Mouse (Mus musculus): Measurements from ENCODE around the gene Stab1.
A peak's percentile ranks its signal among the peaks of the same experiment; 100 is the strongest.

The Stab1 gene

GRCm38 (mm10) chr14:31129326-31130235, 38.9 kb downstream of the Stab1 start:
- no peak for DNase-seq

DNA sequence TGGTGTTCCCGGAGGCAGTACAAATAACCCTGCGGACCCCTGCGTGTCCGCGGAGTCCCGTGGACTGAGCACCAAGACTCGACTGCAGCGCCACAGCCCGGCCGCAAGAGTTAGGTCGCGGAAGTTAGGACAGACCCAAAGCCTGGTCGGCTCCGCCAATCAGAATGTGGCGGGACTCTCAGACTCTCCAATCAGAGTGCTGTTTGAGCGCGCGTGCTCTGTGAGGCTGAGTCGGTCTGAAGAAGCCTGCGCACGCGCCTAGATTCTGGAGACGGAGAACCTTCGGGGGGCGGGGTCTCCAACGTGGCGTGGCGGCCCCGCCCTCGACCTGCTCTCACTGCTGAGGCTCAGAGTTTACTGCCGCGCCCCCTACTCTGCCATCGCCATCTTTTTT, 39.6 kb downstream of the Stab1 start, which contains the start of gene Smim4:
Smim4 (minus strand) TSS at position 131 of the 394 bp plus-strand sequence.
- peak; percentile 96 for DNase-seq

- DNase-seq: no peak
Measured at GRCm38 (mm10) chr14:31128101-31128825, 40.2 kb downstream of the Stab1 start.

- no peak for DNase-seq
Measured at GRCm38 (mm10) chr14:31126826-31127225, 41.6 kb downstream of the Stab1 start.

GRCm38 (mm10) chr14:31125106-31126075, 43.0 kb downstream of the Stab1 start:
- no peak for DNase-seq

GRCm38 (mm10) chr14:31115522-31115921, 52.9 kb downstream of the Stab1 start:
- no peak for DNase-seq

DNA sequence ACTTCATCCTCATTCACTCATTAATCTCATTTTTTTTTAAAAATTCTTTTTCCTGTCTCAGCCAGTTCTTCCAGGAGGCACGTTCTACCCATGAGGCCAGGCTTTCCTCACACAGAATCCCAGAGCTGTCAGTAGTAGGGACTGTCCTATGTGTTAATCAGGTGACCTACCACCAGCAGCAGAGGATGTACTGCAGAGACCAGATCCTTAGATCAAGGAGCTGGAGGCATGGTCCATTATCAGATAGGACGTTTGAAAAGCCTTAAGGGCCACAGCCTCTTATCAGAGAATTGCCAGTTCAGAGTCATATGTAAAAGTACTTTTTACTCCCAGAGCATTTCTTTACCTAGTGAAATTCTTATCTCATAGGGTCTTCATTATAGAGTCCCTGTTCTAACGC, 54.4 kb downstream of the Stab1 start:
- no peak for DNase-seq

DNA sequence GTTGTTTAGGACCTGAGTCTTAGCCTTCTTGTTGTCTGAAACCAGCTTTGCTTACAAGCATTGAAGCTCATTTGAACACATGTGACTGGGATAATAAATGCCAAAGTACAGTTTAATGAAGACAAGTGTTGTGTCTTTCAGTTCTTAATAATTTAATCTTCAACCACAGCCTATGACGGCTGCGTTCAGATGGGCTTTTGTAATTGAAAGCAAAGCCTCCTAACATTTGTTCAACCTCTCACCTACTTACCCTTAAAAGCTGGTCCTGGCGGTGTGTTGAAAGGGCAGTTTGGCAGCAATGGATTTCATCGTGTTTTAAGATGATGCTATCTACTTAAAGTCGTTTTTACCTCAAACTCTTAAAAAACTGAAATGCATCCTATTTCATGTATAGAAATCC, 56.3 kb downstream of the Stab1 start:
- no peak for DNase-seq

DNA sequence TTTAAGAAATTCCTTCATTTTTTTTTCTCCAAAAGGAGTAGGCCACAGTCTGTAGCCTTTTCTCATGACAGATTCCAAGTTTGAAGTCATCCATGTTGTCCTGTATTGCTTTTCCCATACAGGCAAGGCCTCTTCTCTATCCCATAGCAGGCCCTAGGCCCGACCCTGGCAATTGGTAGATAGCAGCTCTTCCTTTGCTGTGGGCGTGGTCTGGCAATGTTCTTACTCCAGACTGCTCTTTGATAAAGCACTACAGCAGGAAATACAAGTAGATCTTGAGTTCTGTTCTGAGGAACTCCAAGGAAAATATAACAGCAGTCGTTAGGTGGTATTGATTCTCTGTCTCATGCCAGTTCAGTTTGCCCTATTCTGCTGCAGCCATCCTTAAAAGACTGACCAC, 57.8 kb downstream of the Stab1 start:
- DNase-seq: no peak

DNA sequence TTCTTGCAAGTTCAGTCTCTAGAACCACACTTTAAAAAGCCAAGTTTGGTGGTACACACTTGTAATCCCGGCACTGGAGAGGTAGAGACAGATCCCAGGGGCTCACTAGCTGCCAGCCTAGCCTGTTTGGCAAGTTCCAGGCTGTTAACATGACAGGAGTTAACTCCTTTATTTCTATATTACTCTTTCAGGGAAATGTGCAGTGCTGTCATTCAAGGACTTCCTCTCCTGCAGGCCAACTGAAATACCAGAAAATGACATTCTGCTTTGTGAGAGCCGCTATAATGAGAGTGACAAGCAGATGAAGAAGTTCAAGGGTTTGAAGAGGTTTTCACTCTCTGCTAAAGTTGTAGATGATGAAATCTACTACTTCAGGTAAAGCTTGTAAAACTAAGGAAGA, 63.3 kb downstream of the Stab1 start:
- no peak for DNase-seq

DNA sequence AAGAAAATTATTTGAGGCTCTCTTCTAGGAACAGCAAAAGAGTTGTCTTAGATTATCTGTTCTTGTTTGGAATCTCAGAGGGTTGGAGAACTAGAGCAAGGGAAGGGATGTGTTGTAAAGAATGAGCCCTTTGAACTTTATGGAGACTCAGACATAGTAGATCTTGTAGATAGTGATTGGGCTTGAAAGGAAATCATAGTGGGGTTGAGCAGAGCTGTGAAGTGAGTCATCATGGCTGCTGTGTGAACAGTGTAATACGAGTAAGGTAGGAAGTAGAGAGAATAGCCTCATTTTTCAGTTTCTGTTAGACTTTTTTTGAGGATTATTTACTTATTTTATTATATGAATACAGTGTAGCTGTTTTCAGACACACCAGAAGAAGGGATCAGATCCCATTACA, 78.5 kb downstream of the Stab1 start:
- DNase-seq: no peak
